Comparison of ENCODE assay signal across 7 mouse cellular contexts in the genomic region with DNA sequence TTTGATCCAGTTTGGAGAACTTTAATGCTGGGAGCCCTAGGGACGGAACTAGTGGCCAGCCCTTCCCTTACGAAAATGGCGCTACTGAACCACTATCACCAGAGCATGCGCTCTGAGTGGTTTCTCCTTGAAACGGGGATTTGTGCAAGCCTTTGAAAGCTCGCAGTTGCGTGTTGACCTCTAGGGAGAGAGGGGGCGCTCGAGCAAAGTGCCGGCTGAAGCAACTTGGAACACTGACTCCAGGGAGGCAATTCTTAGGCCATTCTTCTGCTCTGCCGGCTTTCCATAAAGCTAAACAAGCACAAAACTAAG. TPM values are rescaled to one million over a fixed set of nuclear protein-coding genes. Genes with fewer than 3 reads are reported as not detected.
A peak's percentile ranks its signal among the peaks of the same experiment; 100 is the strongest.
DNase-seq lines count a peak whose midpoint lies in the region; ATAC-seq lines count a peak whose summit lies in the region.

No protein-coding gene starts in this region.

- H3K36me3 ChIP-seq in embryonic facial prominence, embryonic 10.5 days (replicated peaks) = peaks cover 14% of the 10 kb centered on the region
- peaks cover 13% of the 10 kb centered on the region for H3K36me3 ChIP-seq in limb, embryonic 10.5 days
- H3K36me3 ChIP-seq in midbrain, embryonic 13.5 days = peaks cover 6% of the 10 kb centered on the region; the same call in 1 of the 2 replicates

- WGBS in embryonic facial prominence, embryonic 10.5 days = under 1% methylated on average over 11 of the region's 11 CpGs
- WGBS in limb, embryonic 10.5 days = under 1% methylated on average over 11 of the region's 11 CpGs
- under 1% methylated on average over 11 of the region's 11 CpGs for WGBS in midbrain, embryonic 13.5 days

- no peaks in the 10 kb centered on the region for H3K9me3 ChIP-seq in embryonic facial prominence, embryonic 10.5 days
- no peaks in the 10 kb centered on the region for H3K9me3 ChIP-seq in limb, embryonic 10.5 days (replicated peaks)
- H3K9me3 ChIP-seq in midbrain, embryonic 13.5 days = no peaks in the 10 kb centered on the region

- peak overlapping the region; percentile 93 for H3K27ac ChIP-seq in embryonic facial prominence, embryonic 10.5 days (replicated peaks)
- peak overlapping the region; percentile 97 for H3K27ac ChIP-seq in limb, embryonic 10.5 days
- peak overlapping the region; percentile 93 for H3K27ac ChIP-seq in midbrain, embryonic 13.5 days

- ATAC-seq in granulocyte monocyte progenitor cell, adult 5-6 weeks (replicated peaks; ENCODE audit: poor library complexity, severe bottlenecking) = peak; percentile 66
- peak; percentile 49 for ATAC-seq in midbrain, embryonic 13.5 days

- peaks cover 29% of the 10 kb centered on the region for H3K4me1 ChIP-seq in embryonic facial prominence, embryonic 10.5 days
- peaks cover 23% of the 10 kb centered on the region for H3K4me1 ChIP-seq in limb, embryonic 10.5 days
- H3K4me1 ChIP-seq in midbrain, embryonic 13.5 days (replicated peaks) = peaks cover 28% of the 10 kb centered on the region

- peak overlapping the region; percentile 74 for H3K4me3 ChIP-seq in embryonic facial prominence, embryonic 10.5 days
- peak overlapping the region; percentile 88 for H3K4me3 ChIP-seq in limb, embryonic 10.5 days
- peak overlapping the region; percentile 87 for H3K4me3 ChIP-seq in midbrain, embryonic 13.5 days (replicated peaks)

- H3K27me3 ChIP-seq in embryonic facial prominence, embryonic 10.5 days (replicated peaks; ENCODE audit: low read depth, poor library complexity, severe bottlenecking) = no peaks in the 10 kb centered on the region
- no peaks in the 10 kb centered on the region for H3K27me3 ChIP-seq in limb, embryonic 10.5 days (ENCODE audit: low read depth, poor library complexity, severe bottlenecking)
- no peaks in the 10 kb centered on the region for H3K27me3 ChIP-seq in midbrain, embryonic 13.5 days

- H3K4me2 ChIP-seq in midbrain, embryonic 13.5 days (replicated peaks) = peak overlapping the region; percentile 94

- peak overlapping the region; percentile 82 for H3K9ac ChIP-seq in midbrain, embryonic 13.5 days (replicated peaks)

- DNase-seq in adrenal gland, postnatal 14 days = peak; percentile 94
- peak; percentile 90 for DNase-seq in embryonic facial prominence, embryonic 10.5 days (ENCODE audit: low spot score)
- DNase-seq in kidney, adult 11 months = peak; percentile 84
- DNase-seq in limb, embryonic 10.5 days (ENCODE audit: low spot score) = peak; percentile 85
- DNase-seq in spleen, adult 12 weeks (ENCODE audit: low spot score) = peak; percentile 71

RNA-seq across cellular contexts. Expression of gene Cdc14a, which starts 1.1 kb away (rescaled TPM):
- 8.8 and 16.4 TPM in 2 replicates for total RNA-seq in adrenal gland, postnatal 14 days (2021)
- polyA plus RNA-seq in embryonic facial prominence, embryonic 10.5 days (2016; fragmentation: Nextera tagmentation; extraction: Ambion mirVana) = 16.5 and 17.6 TPM in 2 replicates
- total RNA-seq in granulocyte monocyte progenitor cell, adult 5-6 weeks (2014; fragmentation: Nextera tagmentation) = 29.2 and 58.3 TPM in 2 replicates
- total RNA-seq in granulocyte monocyte progenitor cell, adult 5-6 weeks (2017) = 22.3 and 25.2 TPM in 2 replicates
- 12.0 and 13.1 TPM in 2 replicates for polyA plus RNA-seq in limb, embryonic 10.5 days (2016; fragmentation: Nextera tagmentation; extraction: Ambion mirVana)
- polyA plus RNA-seq in midbrain, embryonic 13.5 days (2015; fragmentation: Nextera tagmentation; extraction: Ambion mirVana) = 9.4 and 9.8 TPM in 2 replicates

Comparison
In these comparisons a context has a peak if more than half of its experiments do, and no peak if none do; other contexts are left out.
1. Peak in every context shown above with its lines: DNase-seq, ATAC-seq, H3K4me3 ChIP-seq and H3K27ac ChIP-seq.